Mouse (Mus musculus): ENCODE measurements at regions not wholly inside any gene's neighbourhood (a gene's known extent, or its start where the extent isn't known, plus 50 kb on each side); places are given as distances from the start of the nearest gene placed in this dataset.
A peak's percentile ranks its signal among the peaks of the same experiment; 100 is the strongest.

- ATAC-seq (ENCODE audit: low FRiP score, low read depth) = 0 out of 2 replicates have a peak, but pooled peaks have one; percentile 34
- H3K9ac ChIP-seq = no peak overlapping the region
- no peak overlapping the region for H3K27ac ChIP-seq (replicated peaks)
- no peak overlapping the region for H3K4me3 ChIP-seq
- H3K4me2 ChIP-seq = no peak overlapping the region
- H3K36me3 ChIP-seq = no peaks in the 10 kb centered on the region
- H3K27me3 ChIP-seq = no peaks in the 10 kb centered on the region
- no peaks in the 10 kb centered on the region for H3K4me1 ChIP-seq (replicated peaks)
- WGBS = 80% methylated on average over 3 of the region's 3 CpGs
- no peaks in the 10 kb centered on the region for H3K9me3 ChIP-seq
These were observed 244.7 kb downstream of the Manea start for GRCm38 (mm10) chr4:26101881-26102459.

- Histone ChIP-seq H3K4me1 (replicated peaks) (no peaks in the 10 kb centered on the region), H3K4me2 (no peak overlapping the region), H3K4me3 (no peak overlapping the region), H3K27ac (replicated peaks) (no peak overlapping the region), H3K9ac (no peak overlapping the region), H3K9me3 (no peaks in the 10 kb centered on the region), H3K27me3 (no peaks in the 10 kb centered on the region), H3K36me3 (no peaks in the 10 kb centered on the region)
- ATAC-seq (ENCODE audit: low FRiP score, low read depth) = no peak
These were observed 270.6 kb upstream of the Fut9 start for GRCm38 (mm10) chr4:26070606-26071005.

GRCm38 (mm10) chr4:26069452-26069851 is 269.4 kb upstream of the Fut9 start:
- H3K27me3 ChIP-seq = no peaks in the 10 kb centered on the region
- H3K4me3 ChIP-seq = no peak overlapping the region
- no peaks in the 10 kb centered on the region for H3K36me3 ChIP-seq
- H3K9ac ChIP-seq = no peak overlapping the region
- H3K9me3 ChIP-seq = no peaks in the 10 kb centered on the region
- H3K4me1 ChIP-seq (replicated peaks) = no peaks in the 10 kb centered on the region
- no peak overlapping the region for H3K4me2 ChIP-seq
- 95% methylated on average over 2 of the region's 2 CpGs for WGBS
- no peak for ATAC-seq (ENCODE audit: low FRiP score, low read depth)
- H3K27ac ChIP-seq (replicated peaks) = no peak overlapping the region
